Mouse (Mus musculus) spleen, postnatal 36 days (tissue): Measurements from ENCODE around the gene Sprr2d.

Experiments used
- DNase-seq, 2 experiments: peaks; one replicate each; pipeline ENCODE4 v3.0.0; 2022; ENCODE audit warnings: low spot score in 2 of 2, mixed read lengths in 1 of 2

Sprr2d gene

DNA sequence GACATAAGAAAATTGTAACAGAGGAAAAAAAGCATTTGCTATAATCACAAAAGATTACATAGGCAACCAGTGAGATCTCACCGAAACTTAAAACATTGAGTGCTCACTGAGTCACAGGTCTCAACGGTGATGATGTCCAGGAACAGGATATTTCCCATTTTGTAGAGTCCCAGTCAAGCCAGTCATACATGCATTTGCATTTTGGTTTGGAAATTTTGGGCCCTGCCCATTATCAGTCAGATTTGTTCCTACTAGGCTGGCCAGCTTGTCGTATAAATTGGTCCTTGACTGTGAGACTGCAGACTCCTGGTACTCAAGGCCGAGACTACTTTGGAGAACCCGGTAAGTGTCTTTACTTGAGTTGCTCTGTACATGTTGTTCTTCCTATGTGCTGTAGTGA is at the start of gene Sprr2d:
TSS of gene Sprr2d (plus strand) at position 301 of the 400 bp plus-strand sequence.
- DNase-seq, result no peak

DNA sequence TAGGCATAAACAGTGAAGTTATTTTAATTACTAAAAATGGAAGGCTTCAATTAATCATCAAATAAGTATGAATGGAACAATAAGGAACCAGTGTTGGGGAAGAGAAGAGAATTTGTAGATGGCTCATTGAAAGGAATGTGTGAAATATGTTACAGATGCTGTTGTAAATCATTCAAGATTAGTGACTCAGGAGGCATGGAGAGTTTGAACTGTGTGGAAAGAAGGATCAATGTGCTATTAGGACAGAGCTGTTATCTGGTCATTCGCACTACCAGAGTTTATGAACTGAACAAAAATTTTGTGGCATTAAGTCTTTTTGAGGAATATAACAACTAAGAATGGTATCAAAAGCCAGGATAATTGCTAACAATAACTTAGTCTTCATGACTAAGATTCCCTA is 31.5 kb upstream of the Sprr2d start:
- DNase-seq, result no peak

- no peak for DNase-seq
These were observed 22.6 kb upstream of the Sprr2d start, which contains the start of gene Sprr2b for GRCm38 (mm10) chr3:92316320-92316719. TSS of gene Sprr2b (plus strand) at chr3:92316620.

DNA sequence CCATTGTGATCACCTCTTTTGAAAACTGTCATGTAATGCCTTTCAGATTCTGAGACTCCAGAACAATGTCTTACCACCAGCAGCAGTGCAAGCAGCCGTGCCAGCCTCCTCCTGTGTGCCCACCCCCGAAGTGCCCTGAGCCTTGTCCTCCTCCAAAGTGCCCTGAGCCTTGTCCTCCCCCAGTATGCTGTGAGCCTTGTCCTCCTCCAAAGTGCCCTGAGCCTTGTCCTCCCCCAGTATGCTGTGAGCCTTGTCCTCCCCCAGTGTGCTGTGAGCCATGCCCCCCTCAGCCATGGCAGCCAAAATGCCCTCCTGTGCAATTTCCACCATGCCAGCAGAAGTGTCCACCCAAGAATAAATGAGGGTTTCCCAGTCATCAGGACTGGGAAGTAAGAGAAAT is 21.6 kb upstream of the Sprr2d start:
- DNase-seq, result no peak

DNA sequence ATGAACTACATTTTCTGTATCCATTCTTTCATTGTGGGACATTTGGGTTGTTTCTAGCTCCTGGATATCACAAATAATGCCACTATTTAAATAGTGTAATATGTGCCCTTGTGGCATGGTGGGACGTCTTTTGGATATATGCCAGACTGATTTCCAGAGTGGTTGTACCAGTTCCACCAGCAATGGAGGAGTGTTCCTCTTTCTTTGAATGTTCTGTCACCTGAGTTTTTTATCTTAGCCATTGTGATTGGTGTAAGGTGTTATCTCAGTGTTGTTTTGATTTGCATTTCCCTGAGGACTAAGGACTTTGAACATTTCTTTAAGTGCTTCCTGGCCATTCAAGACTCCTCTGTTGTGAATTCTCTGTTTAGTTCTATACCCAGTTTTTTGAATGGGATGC is 2.7 kb upstream of the Sprr2d start:
- no peak for DNase-seq

- no peak for DNase-seq
These were observed 12.9 kb downstream of the Sprr2d start, which contains the start of gene Sprr2e for GRCm38 (mm10) chr3:92351843-92352242. TSS of gene Sprr2e (plus strand) at chr3:92352143.

DNA sequence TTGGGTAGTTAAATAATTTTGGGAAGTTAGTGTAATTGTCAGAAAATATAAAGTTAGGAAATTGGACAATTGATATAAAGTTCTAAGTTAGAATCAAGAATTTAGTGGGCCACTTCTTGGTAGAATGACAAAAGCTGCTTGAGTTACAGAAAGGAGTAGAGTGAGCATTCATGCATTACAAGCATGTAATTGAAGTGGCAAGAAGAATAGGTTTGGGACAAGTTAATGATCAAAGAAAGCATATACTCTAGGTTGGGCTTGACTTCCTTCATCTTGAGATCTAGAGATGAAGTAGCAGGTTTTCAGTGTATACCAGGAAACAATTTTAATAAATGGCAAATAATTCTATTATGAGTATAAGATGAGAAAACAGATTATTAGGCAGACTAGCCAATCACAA is 22.7 kb downstream of the Sprr2d start:
- no peak for DNase-seq

- no peak for DNase-seq
These were observed 25.9 kb downstream of the Sprr2d start, which contains the start of gene Sprr2f for GRCm38 (mm10) chr3:92364887-92365286. TSS of gene Sprr2f (plus strand) at chr3:92365187.

DNA sequence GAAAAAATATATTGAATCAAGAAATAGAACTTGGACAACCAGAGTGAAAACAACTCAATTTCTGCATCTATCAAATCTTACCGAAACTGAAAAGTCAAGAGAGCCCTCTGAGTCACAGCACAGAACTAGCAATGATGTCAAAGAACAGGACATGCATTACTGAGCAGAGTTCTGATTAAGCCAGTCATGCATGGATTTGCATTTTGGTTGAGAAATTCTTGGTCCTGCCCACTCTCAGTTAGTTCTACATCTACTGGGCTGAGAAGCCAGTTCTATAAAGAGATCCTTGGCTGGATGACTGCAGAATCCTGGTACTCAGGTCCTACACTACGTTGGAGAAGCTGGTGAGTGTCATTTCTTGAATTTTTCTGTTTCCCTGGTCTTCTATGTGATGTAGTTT is 34.7 kb downstream of the Sprr2d start:
- DNase-seq, result no peak

GRCm38 (mm10) chr3:92385385-92385784 is 46.4 kb downstream of the Sprr2d start, which contains the start of gene Sprr2h:
TSS of gene Sprr2h (plus strand) at chr3:92385685.
- no peak for DNase-seq
